Mouse (Mus musculus): ENCODE measurements around the gene Map1lc3b. TPM values are rescaled to one million over a fixed set of nuclear protein-coding genes. Genes with fewer than 3 reads are reported as not detected.

Gene Map1lc3b
- 186 TPM for polyA plus RNA-seq (2012; fragmentation: generic; extraction: Trizol)

DNA sequence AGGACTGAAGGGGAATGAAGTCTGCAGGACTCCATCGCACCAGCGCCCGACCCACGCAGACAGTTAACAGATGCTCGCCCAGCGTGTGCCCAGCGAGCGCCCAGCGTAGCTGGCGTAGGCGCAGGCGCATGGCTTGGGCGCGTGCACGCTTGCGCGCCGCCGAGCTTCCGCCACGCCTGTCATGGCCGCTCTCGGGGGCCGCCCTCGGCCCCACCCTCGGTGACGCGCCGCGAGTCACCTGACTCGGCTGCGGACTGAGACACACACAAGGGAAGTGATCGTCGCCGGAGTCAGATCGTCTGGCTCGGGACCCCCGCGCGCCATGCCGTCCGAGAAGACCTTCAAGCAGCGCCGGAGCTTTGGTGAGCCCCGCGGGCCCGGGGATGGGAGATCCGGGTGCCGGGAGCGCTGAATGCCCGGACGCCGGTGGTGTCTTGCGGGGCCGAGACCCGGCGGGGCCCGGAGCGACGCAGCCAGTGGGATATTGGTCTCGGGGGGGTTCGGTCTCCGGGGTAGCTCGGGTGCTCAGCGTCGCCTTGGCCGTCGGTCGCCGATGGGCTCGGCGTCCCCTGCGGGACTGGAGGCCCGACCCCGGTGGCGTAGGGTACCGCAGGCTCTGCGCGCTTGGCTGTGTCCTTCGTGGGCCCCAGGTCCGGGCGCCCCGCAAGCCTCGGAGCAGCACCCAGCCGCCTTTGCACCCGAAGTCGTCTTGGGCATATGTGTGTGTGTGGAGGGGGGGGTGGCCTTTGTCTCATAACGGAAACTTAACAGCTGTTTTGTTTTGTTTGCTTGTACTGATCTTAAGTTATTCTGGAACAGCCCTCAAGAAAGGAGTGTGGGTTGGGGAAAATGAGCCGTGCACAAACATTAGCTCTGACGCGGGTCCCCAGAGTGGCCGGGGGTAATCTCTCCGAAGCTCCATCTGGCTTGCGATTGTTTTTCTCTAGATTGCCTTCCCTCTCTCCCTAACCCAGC is at the start of gene Map1lc3b:
Gene Map1lc3b (plus strand): TSS at position 159 of the 975 bp plus-strand sequence.
- H3K4me3 ChIP-seq: peak within 1 kb of the TSS; percentile 45
- H3K79me2 ChIP-seq (ENCODE audit: control insufficient read depth, insufficient read depth): peaks cover 35% of the 10 kb centered on the region
- peak within 1 kb of the TSS; percentile 90 for H3ac ChIP-seq (ENCODE audit: control insufficient read depth, insufficient read length)
- peaks cover 6% of the 10 kb centered on the region for H3K36me3 ChIP-seq (ENCODE audit: control insufficient read depth, insufficient read depth)
- H3K4me2 ChIP-seq (ENCODE audit: low read depth): peak within 1 kb of the TSS; percentile 98
- peak; percentile 74 for TF ChIP-seq POLR2AphosphoS2 (IDR thresholded peaks at IDR 0.05; ENCODE audit: insufficient read length, low read depth)
- TF ChIP-seq TCF12 (IDR thresholded peaks at IDR 0.05; ENCODE audit: insufficient read depth, poor library complexity, severe bottlenecking): no peak
- peak in 2 of 3 experiments; percentile 44 to 72 for TF ChIP-seq MYOG (IDR thresholded peaks at IDR 0.05; ENCODE audit: control insufficient read depth in 1 of 3, insufficient read depth in 1 of 3, insufficient read length in 2 of 3, low read depth in 2 of 3)
- peak; percentile 83 for TF ChIP-seq POLR2A (IDR thresholded peaks at IDR 0.05; ENCODE audit: insufficient read length, low read depth)
- TF ChIP-seq TCF3 (IDR thresholded peaks at IDR 0.05; ENCODE audit: insufficient read length, low read depth): peak; percentile 30
- TF ChIP-seq USF1 (IDR thresholded peaks at IDR 0.05; ENCODE audit: low read depth): peak; percentile 79
- TF ChIP-seq E2F4 (IDR thresholded peaks at IDR 0.05; ENCODE audit: insufficient read depth): no peak
- TF ChIP-seq MAX (IDR thresholded peaks at IDR 0.05; ENCODE audit: low read depth): no peak
- TF ChIP-seq REST (IDR thresholded peaks at IDR 0.05; ENCODE audit: insufficient read depth, insufficient read length): no peak
- no peak for TF ChIP-seq CEBPB (IDR thresholded peaks at IDR 0.05; ENCODE audit: insufficient read depth, poor library complexity, severe bottlenecking)
- peak in 2 of 3 experiments; percentile 3 to 75 for TF ChIP-seq MYOD1 (IDR thresholded peaks at IDR 0.05; ENCODE audit: control insufficient read depth in 1 of 3, insufficient read length in 2 of 3, low read depth in 2 of 3)
- peak; percentile 32 for TF ChIP-seq SRF (IDR thresholded peaks at IDR 0.05; ENCODE audit: control insufficient read depth, insufficient read length, low read depth)
- H3K27me3 ChIP-seq (ENCODE audit: control insufficient read depth, insufficient read depth, insufficient read length): no peaks in the 10 kb centered on the region

DNA sequence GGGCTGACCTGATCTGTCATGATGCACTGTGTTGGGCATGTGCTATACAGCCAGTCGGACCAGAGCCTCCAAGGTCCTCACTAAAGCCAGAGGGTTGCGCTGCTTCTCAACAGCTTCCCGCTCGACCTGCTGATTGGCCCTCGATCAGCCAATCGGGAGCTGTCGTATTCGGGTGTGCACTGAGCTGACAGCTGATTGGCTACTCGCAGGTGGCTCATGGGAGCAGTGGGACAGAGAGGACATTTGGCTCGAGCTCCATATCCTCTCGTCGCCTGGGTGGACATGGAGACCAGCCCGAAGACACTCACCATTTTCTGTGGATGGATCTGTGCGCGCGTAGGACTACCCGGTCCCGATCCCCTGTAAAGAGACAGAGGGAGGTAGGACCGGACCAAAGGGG is 48.3 kb upstream of the Map1lc3b start:
- TF ChIP-seq SRF (IDR thresholded peaks at IDR 0.05; ENCODE audit: control insufficient read depth, insufficient read length, low read depth) (no peak), MYOD1 (IDR thresholded peaks at IDR 0.05; ENCODE audit: control insufficient read depth in 1 of 3, insufficient read length in 2 of 3, low read depth in 2 of 3) (no peak), TCF12 (IDR thresholded peaks at IDR 0.05; ENCODE audit: insufficient read depth, poor library complexity, severe bottlenecking) (no peak), TCF3 (IDR thresholded peaks at IDR 0.05; ENCODE audit: insufficient read length, low read depth) (no peak), MAX (IDR thresholded peaks at IDR 0.05; ENCODE audit: low read depth) (no peak), E2F4 (IDR thresholded peaks at IDR 0.05; ENCODE audit: insufficient read depth) (no peak), POLR2AphosphoS2 (IDR thresholded peaks at IDR 0.05; ENCODE audit: insufficient read length, low read depth) (no peak), MYOG (IDR thresholded peaks at IDR 0.05; ENCODE audit: control insufficient read depth in 1 of 3, insufficient read depth in 1 of 3, insufficient read length in 2 of 3, low read depth in 2 of 3) (no peak)
- no peak overlapping the region for H3K4me2 ChIP-seq (ENCODE audit: low read depth)
- no peak overlapping the region for H3ac ChIP-seq (ENCODE audit: control insufficient read depth, insufficient read length)
- no peak overlapping the region for H3K4me3 ChIP-seq
- H3K27me3 ChIP-seq (ENCODE audit: control insufficient read depth, insufficient read depth, insufficient read length): peaks cover 32% of the 10 kb centered on the region
- no peaks in the 10 kb centered on the region for H3K79me2 ChIP-seq (ENCODE audit: control insufficient read depth, insufficient read depth)
- no peaks in the 10 kb centered on the region for H3K36me3 ChIP-seq (ENCODE audit: control insufficient read depth, insufficient read depth)

DNA sequence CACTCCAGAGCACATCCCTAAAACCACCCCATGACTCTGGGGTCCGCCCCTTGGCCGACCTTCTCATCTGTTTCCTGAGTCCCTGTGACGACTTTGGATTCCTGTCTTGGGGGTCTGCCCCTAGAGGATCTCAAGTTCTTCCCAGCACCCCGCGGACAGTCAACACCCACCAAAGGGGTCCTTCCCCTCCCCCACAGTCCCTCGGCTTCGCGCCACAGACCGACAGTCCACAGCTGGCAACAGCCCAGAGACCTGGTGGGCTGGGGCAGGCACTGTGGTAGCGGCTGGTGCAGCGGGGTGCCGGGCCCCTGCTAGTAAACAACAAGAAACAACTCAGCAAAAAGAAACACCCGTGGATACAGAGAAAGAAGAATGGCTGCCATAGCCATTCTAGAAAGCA is 47.3 kb upstream of the Map1lc3b start:
- H3K4me2 ChIP-seq (ENCODE audit: low read depth): no peak overlapping the region
- H3K36me3 ChIP-seq (ENCODE audit: control insufficient read depth, insufficient read depth): no peaks in the 10 kb centered on the region
- no peak overlapping the region for H3ac ChIP-seq (ENCODE audit: control insufficient read depth, insufficient read length)
- no peaks in the 10 kb centered on the region for H3K79me2 ChIP-seq (ENCODE audit: control insufficient read depth, insufficient read depth)
- TF ChIP-seq MYOG (IDR thresholded peaks at IDR 0.05; ENCODE audit: control insufficient read depth in 1 of 3, insufficient read depth in 1 of 3, insufficient read length in 2 of 3, low read depth in 2 of 3): no peak
- TF ChIP-seq POLR2A (IDR thresholded peaks at IDR 0.05; ENCODE audit: insufficient read length, low read depth): no peak
- no peak for TF ChIP-seq E2F4 (IDR thresholded peaks at IDR 0.05; ENCODE audit: insufficient read depth)
- no peak for TF ChIP-seq REST (IDR thresholded peaks at IDR 0.05; ENCODE audit: insufficient read depth, insufficient read length)
- no peak for TF ChIP-seq CEBPB (IDR thresholded peaks at IDR 0.05; ENCODE audit: insufficient read depth, poor library complexity, severe bottlenecking)
- TF ChIP-seq MAX (IDR thresholded peaks at IDR 0.05; ENCODE audit: low read depth): no peak
- TF ChIP-seq TCF12 (IDR thresholded peaks at IDR 0.05; ENCODE audit: insufficient read depth, poor library complexity, severe bottlenecking): no peak
- no peak for TF ChIP-seq MYOD1 (IDR thresholded peaks at IDR 0.05; ENCODE audit: control insufficient read depth in 1 of 3, insufficient read length in 2 of 3, low read depth in 2 of 3)
- no peak for TF ChIP-seq USF1 (IDR thresholded peaks at IDR 0.05; ENCODE audit: low read depth)
- TF ChIP-seq TCF3 (IDR thresholded peaks at IDR 0.05; ENCODE audit: insufficient read length, low read depth): no peak
- no peak overlapping the region for H3K4me3 ChIP-seq
- H3K27me3 ChIP-seq (ENCODE audit: control insufficient read depth, insufficient read depth, insufficient read length): peaks cover 32% of the 10 kb centered on the region

DNA sequence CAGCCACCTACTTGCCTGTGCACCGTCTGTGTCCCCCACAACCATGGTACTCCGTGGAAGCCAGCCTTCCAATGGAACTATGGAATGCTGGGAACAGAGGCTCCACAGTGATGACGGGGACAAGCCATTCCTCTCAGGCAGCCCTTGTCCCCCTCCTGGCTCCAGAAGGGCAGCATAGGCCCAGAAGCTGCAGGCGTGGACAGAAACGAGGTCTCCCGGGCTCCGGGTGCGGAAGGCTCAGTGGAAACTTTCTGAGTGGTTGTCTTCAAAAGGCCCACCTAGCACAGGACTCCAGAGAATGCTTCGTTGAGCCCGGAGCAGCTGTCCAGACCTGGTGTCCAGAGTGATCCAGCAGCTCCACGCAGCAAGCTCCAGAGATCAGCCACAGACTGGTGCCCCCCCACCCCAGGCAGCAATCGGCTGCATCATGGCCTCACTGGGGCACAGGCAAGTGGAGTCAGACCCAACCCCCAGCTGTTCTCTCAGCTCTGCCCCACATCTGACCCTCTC is 45.8 kb upstream of the Map1lc3b start, which contains the start of gene 1700018B08Rik:
Gene 1700018B08Rik (minus strand): TSS at position 45 of the 510 bp plus-strand sequence.
- no peak within 1 kb of the TSS for H3K4me3 ChIP-seq
- peaks cover 32% of the 10 kb centered on the region for H3K27me3 ChIP-seq (ENCODE audit: control insufficient read depth, insufficient read depth, insufficient read length)
- H3K36me3 ChIP-seq (ENCODE audit: control insufficient read depth, insufficient read depth): no peaks in the 10 kb centered on the region
- TF ChIP-seq POLR2A (IDR thresholded peaks at IDR 0.05; ENCODE audit: insufficient read length, low read depth): no peak
- no peak for TF ChIP-seq USF1 (IDR thresholded peaks at IDR 0.05; ENCODE audit: low read depth)
- no peak for TF ChIP-seq MAX (IDR thresholded peaks at IDR 0.05; ENCODE audit: low read depth)
- TF ChIP-seq TCF3 (IDR thresholded peaks at IDR 0.05; ENCODE audit: insufficient read length, low read depth): no peak
- TF ChIP-seq MYOG (IDR thresholded peaks at IDR 0.05; ENCODE audit: control insufficient read depth in 1 of 3, insufficient read depth in 1 of 3, insufficient read length in 2 of 3, low read depth in 2 of 3): no peak
- H3ac ChIP-seq (ENCODE audit: control insufficient read depth, insufficient read length): no peak within 1 kb of the TSS
- no peak within 1 kb of the TSS for H3K4me2 ChIP-seq (ENCODE audit: low read depth)
- no peaks in the 10 kb centered on the region for H3K79me2 ChIP-seq (ENCODE audit: control insufficient read depth, insufficient read depth)
